Mouse (Mus musculus) mouse trophoblast stem cell (cell line): Measurements from ENCODE around the gene Prss12.

Experiments used
- in situ Hi-C, 2 experiments: fragments of 300-500 bp; cut with MseI, MboI; formaldehyde crosslinking; loops; 2 replicates in 1 of 2; 3 replicates in 1 of 2; pipeline ENCODE4 v1.15.1; 2025

Prss12 gene

GRCm38 (mm10) chr3:123476833-123477232 lies 30.1 kb downstream of the Prss12 start:
- in situ Hi-C loops = no loop called here

- in situ Hi-C loops = no loop called here
Measured at GRCm38 (mm10) chr3:123481266-123481665, 34.6 kb downstream of the Prss12 start.

- in situ Hi-C loops = no loop called here
Measured at GRCm38 (mm10) chr3:123491814-123492213, 45.1 kb downstream of the Prss12 start.

GRCm38 (mm10) chr3:123493163-123493562 lies 46.5 kb downstream of the Prss12 start:
- in situ Hi-C loops = no loop called here

- in situ Hi-C loops = no loop called here
Measured at GRCm38 (mm10) chr3:123495088-123495487, 48.4 kb downstream of the Prss12 start.

GRCm38 (mm10) chr3:123498787-123499186 lies 52.1 kb downstream of the Prss12 start:
- in situ Hi-C loops = no loop called here

- in situ Hi-C loops = loop anchor here in 1 of 2 experiments (25.0 kb wide), 1 partner anchor 1086 kb away; the partner anchor contains the start of gene 1700003H04Rik
Measured at GRCm38 (mm10) chr3:123501798-123502197, 55.1 kb downstream of the Prss12 start.

- in situ Hi-C loops = loop anchor here in 1 of 2 experiments (25.0 kb wide), 1 partner anchor 1083 kb away; the partner anchor contains the start of gene 1700003H04Rik
Measured at GRCm38 (mm10) chr3:123503943-123504342, 57.2 kb downstream of the Prss12 start.

- in situ Hi-C loops = loop anchor here in 1 of 2 experiments (25.0 kb wide), 1 partner anchor 1083 kb away; the partner anchor contains the start of gene 1700003H04Rik
Measured at GRCm38 (mm10) chr3:123504783-123505182, 58.1 kb downstream of the Prss12 start.

- in situ Hi-C loops = loop anchor here in 1 of 2 experiments (25.0 kb wide), 1 partner anchor 1081 kb away; the partner anchor contains the start of gene 1700003H04Rik
Measured at GRCm38 (mm10) chr3:123505778-123506667, 59.3 kb downstream of the Prss12 start.

GRCm38 (mm10) chr3:123506699-123507662 lies 60.3 kb downstream of the Prss12 start:
- in situ Hi-C loops = loop anchor here in 1 of 2 experiments (25.0 kb wide), 1 partner anchor 1080 kb away; the partner anchor contains the start of gene 1700003H04Rik

GRCm38 (mm10) chr3:123507663-123508055 lies 60.9 kb downstream of the Prss12 start:
- in situ Hi-C loops = loop anchor here in 1 of 2 experiments (25.0 kb wide), 1 partner anchor 1080 kb away; the partner anchor contains the start of gene 1700003H04Rik

- in situ Hi-C loops = loop anchor here in 1 of 2 experiments (25.0 kb wide), 1 partner anchor 1079 kb away; the partner anchor contains the start of gene 1700003H04Rik
Measured at GRCm38 (mm10) chr3:123508056-123508674, 61.5 kb downstream of the Prss12 start.

- in situ Hi-C loops = loop anchor here in 1 of 2 experiments (25.0 kb wide), 1 partner anchor 1078 kb away; the partner anchor contains the start of gene 1700003H04Rik
Measured at GRCm38 (mm10) chr3:123508675-123509376, 62.1 kb downstream of the Prss12 start.

- in situ Hi-C loops = loop anchor here (10.0 to 25.0 kb wide), 3 partner anchors 763 to 1075 kb away; partner anchors contain the start of gene 1700003H04Rik (in 2 of the 2)
Measured at GRCm38 (mm10) chr3:123511818-123512217, 65.1 kb downstream of the Prss12 start.

GRCm38 (mm10) chr3:123514886-123515285 lies 68.2 kb downstream of the Prss12 start:
- in situ Hi-C loops = loop anchor here (10.0 to 25.0 kb wide), 3 partner anchors 760 to 1072 kb away; partner anchors contain the start of gene 1700003H04Rik (in 2 of the 2)

GRCm38 (mm10) chr3:123515600-123516359 lies 69.1 kb downstream of the Prss12 start:
- in situ Hi-C loops = loop anchor here (10.0 to 25.0 kb wide), 3 partner anchors 759 to 1072 kb away; partner anchors contain the start of gene 1700003H04Rik (in 2 of the 2)

- in situ Hi-C loops = loop anchor here (10.0 to 25.0 kb wide), 3 partner anchors 758 to 1071 kb away; partner anchors contain the start of gene 1700003H04Rik (in 2 of the 2)
Measured at GRCm38 (mm10) chr3:123516784-123517183, 70.1 kb downstream of the Prss12 start.
